Mouse (Mus musculus) spleen, adult 2 months (tissue): ENCODE measurements at regions not wholly inside any gene's neighbourhood (a gene's known extent, or its start where the extent isn't known, plus 50 kb on each side); places are given as distances from the start of the nearest gene placed in this dataset.

Experiments
- CTCF ChIP-seq: fragments of 200-500 bp; IDR thresholded peaks from 2 replicates; pipeline ENCODE4 v1.5.1; 2011; ENCODE audit warnings: mild to moderate bottlenecking, inconsistent platforms; ENCODE audit not compliant: insufficient read depth, insufficient read length, insufficient replicate concordance; ENCODE audit errors: extremely low read depth
- POLR2A ChIP-seq: fragments of 200-500 bp; IDR thresholded peaks from 2 replicates; pipeline ENCODE4 v1.6.1; 2011; ENCODE audit warnings: low read depth, low read length, inconsistent platforms

- TF ChIP-seq POLR2A (no peak), CTCF (no peak)
These were observed 226.2 kb upstream of the Krr1 start for GRCm38 (mm10) chr10:111746067-111746878.
